ENCODE assay signal across 14 mouse cellular contexts in genomic region chr9:22760376-22760775, GRCm38 (mm10).
DNase-seq lines count a peak whose midpoint lies in the region.
"Had no signal": no experiment of that assay in that cellular context is flagged by ENCODE, and none has a peak within 500 bp of the region (broad histone marks: within the 10 kb centered on the region; RNA-seq: fewer than 3 reads in every experiment).

No protein-coding gene starts in this region.

- peak; percentile 7 for DNase-seq in heart, adult 11 months
- no peak for DNase-seq in heart, postnatal 4 days
- peak; percentile 43 for DNase-seq in cerebellum, adult 11-12 months
- DNase-seq in cerebellum, adult 9-11 months: peak; percentile 66
- DNase-seq in adrenal gland, postnatal 4 days (ENCODE audit: low spot score in 2 of 2): no peak
- no peak for DNase-seq in kidney, postnatal 36 days
- DNase-seq in gastrocnemius, postnatal 25 days: no peak
- DNase-seq: adrenal gland, postnatal 14 days; forebrain, postnatal 0 days; kidney, adult 9 months; kidney, postnatal 10 days; liver, postnatal 0 days; lung, postnatal 36 days; right cerebral cortex, postnatal 4 days had no signal

Comparison
In these comparisons a context has a peak if more than half of its experiments do, and no peak if none do; other contexts are left out.
1. DNase-seq: peak in heart, adult 11 months (single experiment), cerebellum, adult 11-12 months (single experiment) and cerebellum, adult 9-11 months (single experiment); none in heart, postnatal 4 days (single experiment), adrenal gland, postnatal 4 days (0 of 2), kidney, postnatal 36 days (0 of 2) and gastrocnemius, postnatal 25 days (single experiment).